Mouse (Mus musculus) gastrocnemius, postnatal 36 days (tissue): ENCODE measurements around the gene Igf1r. TPM values are rescaled to one million over a fixed set of nuclear protein-coding genes. Genes with fewer than 3 reads are reported as not detected.

Source experiments
- DNase-seq, 2 experiments: peaks; one replicate each; pipeline ENCODE4 v3.0.0; 2022
- intact Hi-C: fragments of 180-260 bp; cut with DNase I; formaldehyde crosslinking; loops from one replicate; pipeline ENCODE4 v1.15.1; 2025
- total RNA-seq, 2 experiments: library from RNA; stranded (reverse); gene quantifications; 2 replicates each; pipeline ENCODE4 v1.2.3; 2021

Igf1r gene
- total RNA-seq, 2 experiments from 2014 or later = 6.9 to 10.5 TPM

DNA sequence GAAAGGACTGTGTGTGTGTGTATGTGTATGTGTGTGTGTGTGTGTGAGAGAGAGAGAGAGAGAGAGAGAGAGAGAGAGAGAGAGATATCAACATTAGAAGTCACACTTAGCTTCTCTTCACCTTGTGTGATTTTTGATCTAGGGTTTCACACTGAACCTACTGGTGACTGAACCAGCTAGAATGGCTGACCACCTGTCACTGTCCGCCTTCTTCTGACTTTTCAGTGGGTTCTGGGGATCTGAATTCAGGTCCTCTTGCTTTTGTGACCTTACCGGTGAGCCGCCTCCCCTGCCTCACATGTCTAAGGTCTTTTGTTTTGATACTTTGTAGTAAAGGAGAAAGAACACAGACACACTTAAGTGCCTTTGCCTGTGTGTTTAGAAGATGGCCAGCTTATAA is 118.4 kb downstream of the Igf1r start:
- intact Hi-C loops = no loop called here
- no peak for DNase-seq

DNA sequence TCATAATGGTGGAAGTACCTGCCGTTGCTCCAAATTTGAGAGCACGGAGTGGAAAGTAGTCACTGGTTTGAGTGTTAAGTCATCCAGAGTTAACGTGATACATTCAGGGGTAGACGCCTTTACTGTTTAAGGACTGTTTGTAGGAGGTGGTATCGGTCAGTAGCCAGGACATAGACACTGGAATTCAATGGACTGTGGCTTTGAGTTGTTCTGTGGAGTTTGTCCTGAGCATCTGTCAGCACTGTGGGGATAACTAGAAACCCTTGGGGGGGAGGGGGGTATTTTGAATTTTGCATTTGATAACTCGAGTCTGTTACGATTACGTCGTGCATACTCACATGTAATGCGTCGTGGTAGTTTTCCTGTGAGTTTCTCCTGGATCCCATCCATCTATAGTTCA is 119.1 kb downstream of the Igf1r start:
- intact Hi-C loops = no loop called here
- DNase-seq = no peak

DNA sequence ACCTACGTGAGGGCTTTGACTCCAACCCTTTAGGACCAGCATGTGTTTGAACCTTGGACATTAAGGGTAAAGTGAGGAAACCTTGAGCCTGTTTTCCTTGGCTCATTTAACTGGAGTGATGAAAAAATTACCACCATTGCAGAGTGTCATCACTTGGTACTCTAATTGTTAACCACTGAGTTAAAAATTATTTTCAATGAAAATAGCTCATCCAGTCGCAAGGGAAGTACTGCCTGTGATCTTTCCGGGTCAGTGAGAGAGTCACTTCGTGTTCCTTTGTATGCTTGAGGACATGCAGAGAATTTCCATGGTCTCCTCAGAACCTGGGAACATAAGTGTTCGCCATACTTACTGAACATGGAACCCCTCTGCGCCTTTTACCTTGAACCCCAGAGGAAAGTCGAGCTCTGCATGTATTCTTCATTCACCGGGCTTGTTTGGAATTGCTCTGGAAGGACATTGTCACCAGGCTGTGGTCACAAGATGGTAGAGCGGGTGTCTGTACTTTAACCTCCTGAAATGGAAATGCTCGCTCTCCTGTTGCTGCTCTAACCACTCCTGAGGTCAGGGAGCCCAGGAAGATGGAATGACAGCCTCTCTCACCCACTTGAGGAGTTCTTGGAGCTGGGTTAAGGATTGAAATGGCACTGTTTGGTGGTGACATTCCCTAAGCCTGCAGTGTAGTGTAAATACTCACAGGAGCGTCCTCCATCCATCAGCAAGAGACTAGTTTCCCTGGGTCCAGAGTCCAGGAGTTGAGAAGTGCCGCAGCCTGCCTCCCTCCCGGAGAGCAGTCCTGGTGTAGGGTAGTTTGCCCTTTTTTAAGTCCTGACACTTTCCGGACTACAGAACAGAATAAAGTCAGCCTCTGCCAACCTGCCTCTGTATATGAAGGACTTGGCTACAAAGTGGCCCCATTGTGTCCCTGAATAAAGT is 120.2 kb downstream of the Igf1r start:
- intact Hi-C loops = no loop called here
- no peak for DNase-seq

DNA sequence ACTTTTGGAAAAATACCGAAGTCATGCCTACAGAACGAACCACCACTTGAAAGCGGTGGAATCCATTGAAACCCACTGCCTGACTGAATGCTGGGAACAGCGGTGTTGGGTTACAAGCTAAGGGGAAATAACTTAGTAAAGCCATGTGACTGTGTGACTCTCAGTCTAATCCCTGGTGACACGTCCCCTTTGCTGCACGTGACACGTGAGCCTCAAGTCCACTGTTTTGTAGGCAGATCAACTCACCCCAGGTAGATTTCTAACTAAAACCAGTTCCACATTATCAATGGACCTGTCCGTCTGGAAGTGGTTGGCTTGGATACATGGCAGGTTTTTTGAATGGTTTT is 120.8 kb downstream of the Igf1r start:
- intact Hi-C loops = no loop called here
- DNase-seq = no peak

DNA sequence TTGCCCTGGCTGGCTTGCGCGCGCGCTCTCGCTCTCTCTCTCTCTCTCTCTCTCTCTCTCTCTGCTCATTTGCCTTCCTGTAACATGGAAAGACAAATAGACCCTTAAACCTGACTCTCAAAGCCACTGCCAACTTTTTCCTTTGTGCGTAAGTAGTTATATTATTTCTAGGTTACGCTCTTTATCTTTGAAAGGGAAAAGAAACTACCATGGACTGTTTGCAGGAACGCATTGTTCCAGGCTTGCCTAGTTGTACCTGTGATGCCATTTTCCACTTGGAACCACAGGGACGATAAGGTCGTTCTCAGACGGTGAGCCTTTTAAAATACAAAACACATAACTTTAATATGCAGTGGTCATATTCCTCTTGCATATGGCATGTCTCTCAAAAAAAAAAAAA is 122.1 kb downstream of the Igf1r start:
- no peak for DNase-seq
- intact Hi-C loops = no loop called here

DNA sequence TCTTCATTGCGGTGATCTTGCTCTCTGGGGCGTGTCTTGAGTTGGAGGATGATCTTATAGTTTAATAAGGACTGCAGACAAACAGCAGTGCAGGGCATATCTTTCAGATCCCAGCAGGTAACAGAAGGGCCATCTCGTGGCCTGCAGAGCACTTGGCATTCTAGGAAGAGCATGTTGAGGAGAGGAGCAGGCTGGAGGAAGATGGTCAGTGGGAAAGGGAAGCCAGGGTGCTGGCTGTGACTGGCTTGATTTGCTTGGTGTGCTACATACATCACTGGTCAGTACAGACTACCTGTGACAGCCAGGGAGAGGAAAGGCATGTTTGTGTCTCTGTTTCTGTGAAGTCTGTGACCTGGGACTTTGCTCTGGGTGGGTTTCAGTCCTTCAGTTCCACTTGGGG is 122.8 kb downstream of the Igf1r start:
- intact Hi-C loops = no loop called here
- no peak for DNase-seq

- intact Hi-C loops = no loop called here
- no peak for DNase-seq
Measured at GRCm38 (mm10) chr7:68080122-68080845, 127.7 kb downstream of the Igf1r start.

DNA sequence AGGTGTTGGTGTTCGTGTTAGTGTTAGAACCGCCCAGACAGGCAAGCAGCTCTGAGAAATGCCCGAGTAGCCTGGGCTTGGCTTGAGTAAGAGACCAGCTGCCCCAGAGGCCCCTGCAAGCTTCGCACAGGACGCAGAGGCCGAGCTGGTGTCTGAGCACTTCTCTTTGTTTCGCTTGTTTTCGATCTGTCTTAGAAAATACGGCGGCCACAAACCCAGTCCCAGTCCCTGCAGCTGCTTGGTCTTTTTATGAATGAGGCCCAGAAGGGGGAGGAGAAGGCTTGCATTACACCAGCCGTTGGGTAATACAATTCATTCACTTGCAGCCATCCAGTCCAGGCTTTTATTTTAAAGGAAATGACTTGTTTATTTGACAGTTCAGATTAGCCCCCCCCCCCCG is 132.7 kb downstream of the Igf1r start:
- DNase-seq = peak in 1 of 2 experiments; percentile 13
- intact Hi-C loops = loop anchor here (5.0 kb wide), 1 partner anchor 42 kb away; no protein-coding TSS in a partner anchor

DNA sequence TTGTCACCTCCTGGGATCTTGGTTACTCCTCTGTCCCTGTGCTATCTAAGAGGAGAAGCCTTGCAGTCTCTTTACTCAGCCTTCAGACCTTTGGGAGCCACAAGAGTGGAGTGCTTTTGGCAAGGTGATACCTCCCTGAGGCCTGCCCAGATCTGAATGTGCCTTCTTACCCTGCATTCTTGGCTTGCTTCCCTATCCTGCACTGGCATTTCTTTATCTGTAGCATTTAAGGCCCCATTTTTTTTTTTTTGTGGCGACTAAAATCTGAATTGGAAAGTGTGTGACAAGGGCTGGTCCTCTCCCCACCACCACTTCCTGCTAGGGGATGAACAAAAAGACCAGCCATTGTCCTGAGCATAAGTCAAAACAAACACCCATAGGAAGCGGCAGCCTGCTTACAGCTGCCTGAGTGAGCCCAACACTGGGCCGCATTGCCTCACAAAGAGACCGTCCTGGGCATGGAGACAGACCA is 133.3 kb downstream of the Igf1r start:
- no peak for DNase-seq
- intact Hi-C loops = loop anchor here (5.0 kb wide), 1 partner anchor 41 kb away; no protein-coding TSS in a partner anchor

- no peak for DNase-seq
- intact Hi-C loops = loop anchor here (5.0 kb wide), 1 partner anchor 40 kb away; no protein-coding TSS in a partner anchor
Measured at GRCm38 (mm10) chr7:68087496-68087895, 134.9 kb downstream of the Igf1r start.

GRCm38 (mm10) chr7:68088825-68089224 is 136.2 kb downstream of the Igf1r start:
- DNase-seq = no peak
- intact Hi-C loops = loop anchor here (5.0 kb wide), 1 partner anchor 38 kb away; no protein-coding TSS in a partner anchor

- no peak for DNase-seq
- intact Hi-C loops = loop anchor here (5.0 kb wide), 1 partner anchor 38 kb away; no protein-coding TSS in a partner anchor
Measured at GRCm38 (mm10) chr7:68089725-68090124, 137.1 kb downstream of the Igf1r start.

DNA sequence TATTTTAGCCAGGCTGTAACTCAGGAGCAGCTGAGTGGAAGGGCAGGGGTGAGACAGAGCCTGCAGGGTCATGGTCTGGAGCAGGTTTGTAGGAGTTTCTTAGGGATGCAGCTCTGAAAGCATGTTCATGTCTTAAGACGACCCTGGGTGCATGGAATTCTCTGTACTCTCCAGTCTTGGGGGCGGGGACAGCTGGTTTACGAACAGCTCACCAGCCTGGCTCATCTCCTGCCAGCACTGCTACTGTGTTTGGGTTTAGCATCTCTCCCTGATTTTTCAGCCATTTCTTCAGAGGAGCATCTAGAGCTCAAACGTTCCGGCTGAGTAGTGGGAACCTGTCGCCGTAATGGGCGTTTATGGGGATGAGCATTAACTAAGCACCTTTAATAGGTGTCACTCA is 137.9 kb downstream of the Igf1r start:
- intact Hi-C loops = no loop called here
- DNase-seq = no peak

DNA sequence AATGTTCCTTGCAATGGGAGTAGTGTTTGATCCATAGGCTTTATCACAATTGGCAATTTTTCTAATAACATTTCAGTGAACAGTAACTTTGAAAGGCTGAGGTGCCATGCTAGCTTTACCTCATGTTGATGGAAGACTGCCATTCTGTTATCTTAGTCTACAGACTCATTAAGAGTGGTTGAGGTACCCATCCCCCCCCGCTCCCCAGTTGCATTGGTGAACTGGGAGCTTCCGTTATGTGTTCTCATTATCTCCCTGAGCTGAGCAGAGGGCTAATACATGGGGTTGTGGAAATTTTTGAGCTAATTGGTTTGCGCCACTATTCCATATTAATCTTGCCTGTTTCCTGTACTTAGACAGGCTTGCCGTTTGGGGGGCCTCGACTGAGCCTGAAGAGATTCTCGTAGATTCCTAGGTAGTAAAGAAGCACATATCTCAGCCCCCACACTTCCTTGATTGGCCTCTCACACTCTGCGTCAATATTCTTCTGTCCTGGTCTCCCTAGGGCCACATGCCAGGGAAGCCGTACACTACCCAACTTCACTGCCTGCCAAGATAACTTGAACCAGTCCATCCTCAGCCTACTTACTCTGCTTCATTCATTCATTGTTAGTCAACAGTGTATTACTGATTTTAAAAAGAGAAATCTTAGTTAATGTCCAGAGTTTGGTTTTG is 139.8 kb downstream of the Igf1r start:
- intact Hi-C loops = no loop called here
- DNase-seq = no peak

DNA sequence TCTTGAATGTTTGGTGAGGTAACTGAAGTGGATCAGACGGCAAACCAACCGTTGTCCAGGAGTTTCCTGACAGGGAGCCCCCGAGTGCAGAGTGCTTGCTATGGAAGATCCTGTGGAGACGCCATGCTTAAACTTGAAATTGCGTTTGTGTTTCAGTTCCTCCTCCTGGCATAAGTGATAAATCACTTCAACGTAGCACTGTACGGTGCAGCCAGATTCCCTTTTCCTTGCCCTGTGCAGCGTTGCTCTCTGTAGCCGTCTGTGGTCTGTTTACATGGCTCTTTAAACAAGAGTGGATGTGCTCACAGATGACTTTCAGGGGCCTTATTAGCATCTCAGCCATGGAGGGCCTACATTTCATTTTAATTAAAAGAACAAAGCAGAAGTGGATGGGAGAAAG is 141.2 kb downstream of the Igf1r start:
- intact Hi-C loops = no loop called here
- no peak for DNase-seq

GRCm38 (mm10) chr7:68095574-68095973 is 142.9 kb downstream of the Igf1r start:
- intact Hi-C loops = no loop called here
- no peak for DNase-seq

DNA sequence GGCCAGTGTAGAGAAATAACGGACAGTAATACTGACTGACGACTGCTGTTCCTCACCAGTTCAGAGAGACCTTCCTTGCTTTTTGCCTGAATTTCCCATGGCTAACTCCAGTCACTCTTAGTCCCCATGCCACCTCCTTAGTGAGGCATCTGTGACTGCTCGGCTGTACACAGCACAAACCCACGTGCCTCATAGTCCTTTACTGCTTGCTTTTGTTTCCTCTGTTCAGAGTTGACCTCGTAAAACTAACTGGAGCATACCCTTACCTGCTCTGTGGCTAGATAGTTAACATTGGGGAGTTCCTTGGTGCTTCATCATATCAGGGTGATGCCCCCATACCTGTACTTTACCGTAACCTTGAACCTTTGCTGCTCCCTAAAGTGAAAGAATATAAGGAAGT is 143.8 kb downstream of the Igf1r start:
- intact Hi-C loops = no loop called here
- DNase-seq = no peak

DNA sequence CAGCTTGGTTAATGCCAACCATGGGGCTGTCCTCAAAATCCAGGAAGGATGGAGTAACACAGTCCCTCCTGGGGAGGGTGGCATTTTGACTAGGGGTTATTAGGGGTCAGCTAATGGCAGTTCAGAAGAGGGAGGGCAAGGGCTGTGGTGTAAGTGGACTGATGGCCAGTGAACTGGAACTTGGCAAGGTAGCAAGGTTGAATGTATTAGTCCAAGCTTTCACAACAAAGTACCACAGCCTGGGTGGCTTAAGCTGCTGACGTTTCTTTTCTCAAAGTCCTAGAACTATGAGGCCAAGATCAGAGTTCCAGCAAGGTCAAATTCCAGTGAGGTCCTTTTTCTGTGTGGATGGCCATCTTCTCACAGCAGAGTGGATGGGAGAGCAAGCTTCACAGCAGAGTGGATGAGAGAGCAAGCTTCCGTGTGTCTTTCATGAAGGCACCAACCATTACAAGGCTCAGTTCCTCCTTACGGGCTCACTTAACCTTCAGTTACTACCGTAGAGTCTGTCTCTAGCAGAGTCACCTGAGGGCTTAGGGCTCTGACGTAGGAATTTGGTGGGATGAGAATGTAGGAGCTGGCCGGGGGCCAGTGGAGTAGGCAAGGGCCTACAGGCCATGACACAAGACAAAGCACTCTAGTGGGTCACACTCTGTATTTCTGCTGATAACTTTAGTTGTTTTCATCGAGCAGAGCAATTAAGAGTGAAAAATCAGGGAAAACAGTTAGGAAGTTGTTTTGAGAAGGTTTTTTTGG is 144.6 kb downstream of the Igf1r start:
- DNase-seq = no peak
- intact Hi-C loops = no loop called here

DNA sequence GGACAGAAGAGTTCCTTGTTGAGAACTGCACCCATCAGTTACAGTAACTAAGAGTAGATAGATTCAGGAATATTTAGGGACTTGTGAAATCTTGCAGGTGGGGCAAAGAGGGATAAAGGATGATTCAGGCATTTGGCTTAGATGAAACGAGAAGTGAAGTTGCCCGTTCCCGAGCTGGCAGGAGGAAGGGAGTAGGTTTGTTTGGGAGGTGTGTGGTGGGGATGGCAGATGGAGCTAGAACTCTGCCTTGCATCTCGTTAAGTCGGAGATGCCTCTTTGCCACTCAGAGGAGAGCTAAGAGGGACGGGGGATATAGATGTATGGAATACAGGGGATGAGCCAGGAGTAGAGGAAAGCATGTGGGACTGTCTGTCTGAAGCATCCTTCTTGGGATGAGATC is 145.5 kb downstream of the Igf1r start:
- intact Hi-C loops = no loop called here
- no peak for DNase-seq

DNA sequence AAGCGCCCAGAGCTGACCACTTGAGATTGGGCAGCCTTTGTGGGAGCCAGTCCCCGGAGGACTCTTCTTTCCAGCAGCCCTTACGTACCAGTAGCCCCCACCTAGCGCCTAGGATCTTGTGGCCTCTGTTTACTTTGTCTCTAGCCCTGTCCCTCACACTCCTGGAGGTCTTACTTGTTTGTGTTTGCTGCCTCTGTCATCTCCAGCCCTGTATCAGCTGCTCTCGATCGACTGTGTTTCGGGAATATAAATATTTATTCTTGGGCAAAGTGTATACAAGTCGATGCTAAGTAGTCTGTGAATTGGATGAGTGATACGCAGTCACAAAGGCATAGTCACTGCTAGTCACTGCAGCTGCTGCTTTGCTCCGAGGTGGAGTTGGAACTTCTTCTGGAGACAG is 147.8 kb downstream of the Igf1r start:
- intact Hi-C loops = no loop called here
- DNase-seq = no peak
